Mouse (Mus musculus) liver, embryonic 15.5 days (tissue): Measurements from ENCODE around the gene Serinc1. TPM values are rescaled to one million over a fixed set of nuclear protein-coding genes. Genes with fewer than 3 reads are reported as not detected.

ENCODE experiments used
- ATAC-seq: fragments of 200-750 bp; cut with Nextera tagmentation; 2 replicates; pipeline ENCODE4 v1.8.0; 2017; ENCODE audit warnings: moderate number of reproducible peaks, mild to moderate bottlenecking, moderate library complexity; ENCODE audit not compliant: insufficient read depth
- H3K27ac ChIP-seq: fragments of 300-500 bp; sonication (generic); replicated peaks from 2 replicates; pipeline ENCODE4 v1.5.1; 2015; ENCODE audit warnings: mild to moderate bottlenecking, inconsistent platforms
- H3K27me3 ChIP-seq: fragments of 300-500 bp; sonication (generic); 2 replicates; pipeline ENCODE4 v1.6.1; 2015; ENCODE audit warnings: mild to moderate bottlenecking, inconsistent platforms
- H3K36me3 ChIP-seq: fragments of 300-500 bp; sonication (generic); replicated peaks from 2 replicates; pipeline ENCODE4 v1.6.1; 2015; ENCODE audit warnings: moderate library complexity, mild to moderate bottlenecking, inconsistent platforms
- H3K4me1 ChIP-seq: fragments of 300-500 bp; sonication (generic); replicated peaks from 2 replicates; pipeline ENCODE4 v1.6.1; 2015; ENCODE audit warnings: inconsistent platforms
- H3K4me2 ChIP-seq: fragments of 300-500 bp; sonication (generic); 2 replicates; pipeline ENCODE4 v1.6.1; 2015; ENCODE audit warnings: moderate library complexity, mild to moderate bottlenecking, inconsistent platforms
- H3K4me3 ChIP-seq: fragments of 300-500 bp; sonication (generic); replicated peaks from 2 replicates; pipeline ENCODE4 v1.5.1; 2015; ENCODE audit warnings: mild to moderate bottlenecking, inconsistent platforms
- H3K9ac ChIP-seq: fragments of 300-500 bp; sonication (generic); 2 replicates; pipeline ENCODE4 v1.6.1; 2015; ENCODE audit warnings: moderate library complexity, mild to moderate bottlenecking, inconsistent platforms
- H3K9me3 ChIP-seq: fragments of 300-500 bp; sonication (generic); replicated peaks from 2 replicates; pipeline ENCODE4 v1.6.1; 2016; ENCODE audit warnings: inconsistent platforms
- WGBS: fragments of 180-500 bp; shearing (Covaris S2); methylation state at CpG from one replicate; pipeline ENCODE4 v1.1.7; 2015; ENCODE audit warnings: mixed read lengths; ENCODE audit not compliant: insufficient replicate concordance; 5-methylcytosine and 5-hydroxymethylcytosine counted together
- polyA plus RNA-seq: library from polyadenylated mRNA; unstranded; fragments of >200 nt; fragmentation: Nextera tagmentation; extraction: Ambion mirVana; gene quantifications from 2 replicates; pipeline ENCODE4 v1.2.1, GENCODE M21; 2015

The Serinc1 gene
- polyA plus RNA-seq, 1 experiment from 2014 or later: 73.9 TPM

DNA sequence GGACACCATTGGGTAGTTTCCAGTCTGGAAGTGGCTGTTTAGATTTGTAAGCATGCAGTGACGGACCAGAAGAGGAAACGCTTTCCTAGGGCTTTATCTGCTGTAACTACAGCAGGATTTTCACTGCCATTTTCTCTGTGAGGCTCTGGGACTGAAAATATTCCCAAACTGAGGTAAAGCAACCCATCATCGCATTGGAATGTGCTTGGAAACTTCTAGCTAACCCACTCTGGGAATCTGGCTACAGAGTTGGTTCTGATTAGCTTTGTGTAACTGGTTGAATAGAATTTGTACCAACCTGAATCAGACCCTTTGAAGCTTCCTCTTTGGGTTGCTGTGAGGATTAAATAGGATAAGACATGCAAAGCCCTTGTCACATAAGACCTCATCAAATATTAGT, 47.6 kb downstream of the Serinc1 start:
- Histone ChIP-seq H3K27ac (no peak overlapping the region), H3K4me1 (peaks cover 13% of the 10 kb centered on the region), H3K4me2 (no peak overlapping the region), H3K4me3 (no peak overlapping the region), H3K36me3 (no peaks in the 10 kb centered on the region), H3K27me3 (0 out of 2 replicates have a peak, but pooled peaks cover 4% of the 10 kb centered on the region), H3K9me3 (no peaks in the 10 kb centered on the region), H3K9ac (no peak overlapping the region)
- WGBS: 72% methylated on average over 3 of the region's 3 CpGs
- no peak for ATAC-seq

DNA sequence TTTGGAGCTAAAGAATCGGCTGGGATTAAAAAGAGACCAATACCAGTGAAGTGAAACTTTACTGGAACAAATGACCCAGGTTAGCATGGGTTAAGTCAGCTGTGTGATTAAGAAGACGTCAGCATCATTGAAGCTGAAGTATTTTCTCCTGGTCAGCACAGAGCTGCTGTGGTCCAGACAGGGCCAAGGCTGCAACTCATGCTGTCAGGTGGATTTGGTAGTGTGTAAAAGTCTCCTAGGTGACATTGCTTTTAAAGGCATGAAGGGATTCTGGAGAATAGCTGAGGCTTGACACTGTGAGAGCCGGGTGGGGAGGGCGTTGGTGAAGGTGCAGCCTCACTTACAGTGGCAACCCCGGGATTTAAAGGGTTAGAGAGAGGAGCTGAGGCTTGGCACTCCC, 50.6 kb downstream of the Serinc1 start:
- no peak for ATAC-seq
- no peak overlapping the region for H3K9ac ChIP-seq
- 0 out of 2 replicates have a peak, but pooled peaks cover 4% of the 10 kb centered on the region for H3K27me3 ChIP-seq
- H3K9me3 ChIP-seq: no peaks in the 10 kb centered on the region
- WGBS: 38% methylated on average over 5 of the region's 5 CpGs
- H3K36me3 ChIP-seq: no peaks in the 10 kb centered on the region
- no peak overlapping the region for H3K4me3 ChIP-seq
- peaks cover 9% of the 10 kb centered on the region; the same call in 1 of the 2 replicates for H3K4me1 ChIP-seq
- H3K27ac ChIP-seq: no peak overlapping the region
- no peak overlapping the region for H3K4me2 ChIP-seq

DNA sequence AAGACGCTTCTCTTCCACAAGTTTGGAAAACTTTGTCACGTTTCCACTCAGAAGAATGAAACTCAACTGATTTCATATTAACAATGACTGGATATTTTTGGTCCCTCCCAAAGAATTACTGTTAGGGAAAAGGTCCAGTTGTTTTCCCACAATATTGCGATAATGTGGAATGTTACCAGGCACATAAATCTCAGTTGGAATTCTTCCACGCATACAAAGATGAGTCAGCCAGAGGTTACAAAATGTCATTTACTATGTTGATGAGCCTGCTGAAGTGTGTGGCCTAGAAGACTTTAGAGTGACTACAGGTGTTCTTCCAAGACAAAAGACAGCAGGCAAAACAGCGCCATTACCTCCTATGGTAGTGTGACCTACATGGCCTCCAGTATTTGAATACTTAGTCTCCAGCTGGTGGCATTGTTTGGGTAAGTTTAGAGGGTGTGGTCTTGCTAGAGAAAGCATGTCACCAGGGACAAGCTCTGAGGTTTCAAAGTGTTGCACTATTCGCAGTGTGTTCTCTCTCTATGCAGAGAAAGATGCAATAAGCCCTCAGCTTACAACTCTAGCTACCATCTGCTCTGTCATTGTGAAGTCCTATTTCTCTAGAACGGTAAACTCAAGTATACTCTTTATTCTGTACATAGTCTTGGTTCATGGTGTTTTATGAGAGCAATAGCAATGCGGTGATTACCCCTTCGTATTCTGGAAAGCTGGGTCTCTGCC, 55.0 kb downstream of the Serinc1 start:
- no peaks in the 10 kb centered on the region for H3K36me3 ChIP-seq
- WGBS: 66% methylated on average over 9 of the region's 9 CpGs

More for the DNA sequence above, 55.0 kb downstream of the Serinc1 start:
- H3K4me1 ChIP-seq: no peaks in the 10 kb centered on the region
- H3K27ac ChIP-seq: no peak overlapping the region
- no peaks in the 10 kb centered on the region for H3K27me3 ChIP-seq
- H3K4me2 ChIP-seq: no peak overlapping the region
- no peak for ATAC-seq
- H3K9me3 ChIP-seq: no peaks in the 10 kb centered on the region
- H3K4me3 ChIP-seq: no peak overlapping the region
- no peak overlapping the region for H3K9ac ChIP-seq

Other genes starting within 250 kb of the Serinc1 start
- gene Hsf2, start 46.1 kb downstream of the Serinc1 start, polyA plus RNA-seq: 8.5 and 9.8 TPM in 2 replicates
- gene Pkib, start 99.5 kb upstream of the Serinc1 start, polyA plus RNA-seq: 0.88 and 1.1 TPM in 2 replicates